In genomic region chr5:45638806-45639714, GRCm38 (mm10) we compare ENCODE assay signal across 8 mouse cellular contexts. TPM values are rescaled to one million over a fixed set of nuclear protein-coding genes. Genes with fewer than 3 reads are reported as not detected.
DNase-seq lines count a peak whose midpoint lies in the region.

Gene Fam184b (minus strand): TSS chr5:45639614.

- no peaks in the 10 kb centered on the region for H3K9me3 ChIP-seq in limb, embryonic 10.5 days (replicated peaks)
- H3K9me3 ChIP-seq in midbrain, embryonic 10.5 days (replicated peaks) = no peaks in the 10 kb centered on the region

- H3K27me3 ChIP-seq in limb, embryonic 10.5 days (ENCODE audit: low read depth, poor library complexity, severe bottlenecking) = peaks cover 48% of the 10 kb centered on the region
- H3K27me3 ChIP-seq in midbrain, embryonic 10.5 days (ENCODE audit: low read depth, poor library complexity, severe bottlenecking) = peaks cover 41% of the 10 kb centered on the region

- peak within 1 kb of the TSS; percentile 59 for H3K27ac ChIP-seq in limb, embryonic 10.5 days
- peak within 1 kb of the TSS; percentile 65 for H3K27ac ChIP-seq in midbrain, embryonic 10.5 days (replicated peaks)

- peaks cover 14% of the 10 kb centered on the region for H3K4me1 ChIP-seq in limb, embryonic 10.5 days
- peaks cover 9% of the 10 kb centered on the region for H3K4me1 ChIP-seq in midbrain, embryonic 10.5 days

- DNase-seq in gastrocnemius, postnatal 10 days = peak; percentile 21
- DNase-seq in gastrocnemius, postnatal 25 days = no peak
- DNase-seq in cerebellum, postnatal 14 days = peak; percentile 87
- peak; percentile 57 to 61 for DNase-seq in frontal cortex, postnatal 25 days (ENCODE audit: low spot score in 2 of 2)
- peak; percentile 29 to 31 for DNase-seq in kidney, adult 8-10 months
- DNase-seq in limb, embryonic 10.5 days (ENCODE audit: low spot score) = peak; percentile 69
- peak; percentile 51 for DNase-seq in midbrain, embryonic 10.5 days (ENCODE audit: low spot score)
- peak; percentile 81 to 87 for DNase-seq in right cerebral cortex, postnatal 36 days (ENCODE audit: low spot score in 2 of 2)

- H3K4me3 ChIP-seq in limb, embryonic 10.5 days = peak within 1 kb of the TSS; percentile 74
- H3K4me3 ChIP-seq in midbrain, embryonic 10.5 days = peak within 1 kb of the TSS; percentile 78

- no peaks in the 10 kb centered on the region for H3K36me3 ChIP-seq in limb, embryonic 10.5 days
- H3K36me3 ChIP-seq in midbrain, embryonic 10.5 days = no peaks in the 10 kb centered on the region

- 1% methylated on average over 48 of the region's 48 CpGs for WGBS in limb, embryonic 10.5 days
- WGBS in midbrain, embryonic 10.5 days = 1% methylated on average over 48 of the region's 48 CpGs

RNA-seq across cellular contexts. Expression of gene Fam184b, which starts in this region (rescaled TPM):
- 1 to 10 TPM; 2.0 to 2.3 TPM for total RNA-seq in gastrocnemius, postnatal 10 days (2021)
- total RNA-seq in gastrocnemius, postnatal 25 days (2021) = under 1 TPM; 0.27 to 0.46 TPM
- 0.66 and 0.75 TPM in 2 replicates for polyA plus RNA-seq in limb, embryonic 10.5 days (2016; fragmentation: Nextera tagmentation; extraction: Ambion mirVana)
- 0.50 and 0.73 TPM in 2 replicates for polyA plus RNA-seq in midbrain, embryonic 10.5 days (2016; fragmentation: Nextera tagmentation; extraction: Ambion mirVana)

Comparison
In these comparisons a context has a peak if more than half of its experiments do, and no peak if none do; other contexts are left out.
1. Peak in DNase-seq, H3K4me3 ChIP-seq and H3K27ac ChIP-seq in limb, embryonic 10.5 days; RNA of the gene not detected or under 1 TPM.
2. Peak in DNase-seq, H3K4me3 ChIP-seq and H3K27ac ChIP-seq in midbrain, embryonic 10.5 days; RNA of the gene not detected or under 1 TPM.